24 mouse cellular contexts compared by ENCODE assay signal in the genomic region with DNA sequence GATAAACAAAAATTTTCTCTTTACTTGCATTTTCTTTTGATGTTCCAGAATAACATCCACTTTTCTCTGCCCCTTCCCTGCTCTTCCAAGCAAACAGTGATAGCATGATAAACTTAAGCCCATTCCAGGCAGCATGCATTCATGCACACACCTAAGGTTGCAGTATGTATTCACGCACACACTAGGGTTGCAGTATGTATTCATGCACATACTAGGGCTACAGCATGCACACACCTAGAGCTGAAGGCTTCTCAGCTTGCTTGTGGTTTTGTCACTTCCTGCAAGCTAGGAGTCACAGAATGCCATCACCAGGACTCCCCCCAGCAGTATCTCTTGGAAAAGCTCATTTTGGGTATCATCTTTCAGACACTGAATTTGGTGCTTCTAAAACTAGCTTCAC. TPM values are rescaled to one million over a fixed set of nuclear protein-coding genes. Genes with fewer than 3 reads are reported as not detected.
"Had no signal": no experiment of that assay in that cellular context is flagged by ENCODE, and none has a peak within 500 bp of the region (broad histone marks: within the 10 kb centered on the region; RNA-seq: fewer than 3 reads in every experiment).

No protein-coding gene starts in this region.

- H3K4me2 ChIP-seq: neural tube, embryonic 12.5 days; neural tube, embryonic 13.5 days; neural tube, embryonic 15.5 days; stomach, embryonic 15.5 days had no signal

- H3K4me1 ChIP-seq: neural tube, embryonic 12.5 days; neural tube, embryonic 13.5 days; stomach, embryonic 15.5 days had no signal

- H3K9me3 ChIP-seq: neural tube, embryonic 12.5 days; neural tube, embryonic 13.5 days; neural tube, embryonic 15.5 days; stomach, embryonic 15.5 days had no signal

- DNase-seq: retina, postnatal 1 day; right cerebral cortex, adult 18-20 months; right cerebral cortex, postnatal 14 days; right cerebral cortex, postnatal 25 days; right cerebral cortex, postnatal 4 days; spleen, adult 18-20 months; thymus, adult 18-20 months; thymus, adult 2 months; thymus, postnatal 14 days; thymus, postnatal 25 days; thymus, postnatal 36 days; thymus, postnatal 4 days had no signal

- H3K27me3 ChIP-seq: neural tube, embryonic 12.5 days; neural tube, embryonic 13.5 days; neural tube, embryonic 15.5 days; stomach, embryonic 15.5 days had no signal

- H3K9ac ChIP-seq: neural tube, embryonic 12.5 days; neural tube, embryonic 13.5 days; neural tube, embryonic 15.5 days; stomach, embryonic 15.5 days had no signal

- H3K4me3 ChIP-seq: neural tube, embryonic 12.5 days; neural tube, embryonic 13.5 days; neural tube, embryonic 15.5 days; stomach, embryonic 15.5 days had no signal

- H3K27ac ChIP-seq: neural tube, embryonic 12.5 days; neural tube, embryonic 13.5 days; neural tube, embryonic 15.5 days; stomach, embryonic 15.5 days; stomach, postnatal 0 days had no signal

RNA-seq across cellular contexts. Expression of gene Tmem239, which starts 30.5 kb away (rescaled TPM):
- total RNA-seq: neutrophil, adult 5-6 weeks had no signal
- polyA plus RNA-seq: neural tube, embryonic 12.5 days; neural tube, embryonic 14.5 days; neural tube, embryonic 15.5 days; small intestine, adult 2 months; spleen, adult 2 months; stomach, embryonic 14.5 days; stomach, embryonic 15.5 days; stomach, embryonic 16.5 days; stomach, postnatal 0 days; thymus, adult 2 months; urinary bladder, adult 2 months had no signal

RNA-seq across cellular contexts. Expression of gene 1700020A23Rik, which starts 31.7 kb away (rescaled TPM):
- total RNA-seq: neutrophil, adult 5-6 weeks had no signal
- polyA plus RNA-seq: neural tube, embryonic 13.5 days; small intestine, adult 2 months; spleen, adult 2 months; stomach, embryonic 14.5 days; stomach, embryonic 15.5 days; stomach, embryonic 16.5 days; stomach, postnatal 0 days; urinary bladder, adult 2 months had no signal
